Mouse (Mus musculus) liver, postnatal 0 days (tissue): ENCODE data around the gene Atp6v1b1.

Source experiments
- CTCF ChIP-seq: sonication (generic); IDR thresholded peaks from 2 replicates; pipeline ENCODE4 v1.5.1; 2016; ENCODE audit warnings: antibody characterized with exemption, low read depth
- EP300 ChIP-seq: IDR thresholded peaks from 2 replicates; pipeline ENCODE4 v1.6.1; 2016; ENCODE audit warnings: antibody characterized with exemption, low read depth, mild to moderate bottlenecking

DNA sequence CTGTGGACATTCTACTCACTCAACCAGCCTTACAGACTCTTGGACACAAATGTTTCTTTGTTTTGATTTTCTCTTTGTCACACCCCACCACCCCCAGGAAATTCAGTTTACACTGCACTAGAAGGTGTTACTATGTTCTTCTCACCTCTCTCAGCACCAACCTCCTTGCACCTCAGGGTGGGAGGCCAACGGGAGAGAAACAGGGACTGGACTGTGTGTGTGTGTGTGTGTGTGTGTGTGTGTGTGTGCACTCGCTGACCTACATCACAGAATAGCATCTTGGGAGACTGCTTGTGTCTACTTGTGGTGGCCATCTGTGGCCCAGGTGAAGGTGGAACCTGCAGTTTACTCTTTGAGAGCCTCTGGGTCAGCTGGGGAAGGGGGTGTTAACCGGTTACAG is 43.6 kb downstream of the Atp6v1b1 start:
- TF ChIP-seq CTCF (no peak), EP300 (no peak)
